Mouse (Mus musculus): ENCODE results near the gene Bet1l. TPM values are rescaled to one million over a fixed set of nuclear protein-coding genes. Genes with fewer than 3 reads are reported as not detected.

Gene Bet1l
- polyA plus RNA-seq (2015; fragmentation: Illumina TruSeq; extraction: RNeasy Lipid Tissue Mini Kit (QIAGEN cat#74804); ENCODE audit: insufficient read depth, low replicate concordance): 16.2 TPM

GRCm38 (mm10) chr7:140857550-140858505 is at the start of gene Bet1l:
TSS of gene Bet1l (minus strand) at chr7:140857577.

GRCm38 (mm10) chr7:140900220-140900619 is 42.8 kb upstream of the Bet1l start, which contains the start of gene Cox8b:
TSS of gene Cox8b (minus strand) at chr7:140900446.

GRCm38 (mm10) chr7:140881696-140882468 is 24.5 kb upstream of the Bet1l start, which contains the start of the genes Psmd13 and Sirt3:
TSS of gene Psmd13 (plus strand) at chr7:140881968.
TSS of gene Sirt3 (minus strand) at chr7:140882309.

DNA sequence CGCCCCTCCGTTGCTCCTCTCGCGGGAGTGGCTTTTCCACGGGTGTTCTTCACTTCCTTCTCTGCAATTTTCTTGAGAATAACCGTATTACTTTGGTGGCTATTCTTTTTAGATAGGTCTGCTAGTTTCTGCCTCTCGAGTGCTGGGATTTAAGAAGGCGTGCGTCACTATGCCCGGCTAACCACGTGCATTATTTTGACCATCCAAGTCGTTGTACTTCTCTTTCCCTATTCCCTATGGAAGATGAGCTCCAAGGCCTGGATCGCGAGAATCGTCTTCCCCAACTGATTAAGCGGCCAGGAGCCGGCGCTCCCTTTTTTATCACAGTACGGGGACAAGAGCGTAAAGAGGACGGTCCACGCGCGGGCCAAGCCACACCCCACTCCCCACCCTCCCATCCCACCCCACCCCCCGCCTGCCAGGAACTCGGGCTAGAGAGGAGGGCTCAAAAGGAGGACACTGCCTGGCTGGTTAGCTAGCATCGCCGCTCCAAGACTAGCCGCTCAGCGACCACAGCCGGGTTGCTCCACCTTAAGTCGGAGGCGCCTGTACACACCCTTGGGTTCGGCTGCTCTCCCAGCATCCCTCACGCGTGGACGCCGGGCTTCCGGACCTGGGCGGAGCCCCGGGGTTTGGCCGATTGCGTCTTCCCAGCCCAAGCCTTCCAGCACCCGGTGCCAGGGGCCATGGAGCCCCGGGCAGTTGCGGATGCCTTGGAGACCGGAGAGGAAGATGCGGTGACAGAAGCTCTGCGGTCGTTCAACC is 410 bp downstream of the Bet1l start, which contains the start of gene Ric8a:
Gene Ric8a (plus strand): TSS at position 173 of the 765 bp plus-strand sequence.

DNA sequence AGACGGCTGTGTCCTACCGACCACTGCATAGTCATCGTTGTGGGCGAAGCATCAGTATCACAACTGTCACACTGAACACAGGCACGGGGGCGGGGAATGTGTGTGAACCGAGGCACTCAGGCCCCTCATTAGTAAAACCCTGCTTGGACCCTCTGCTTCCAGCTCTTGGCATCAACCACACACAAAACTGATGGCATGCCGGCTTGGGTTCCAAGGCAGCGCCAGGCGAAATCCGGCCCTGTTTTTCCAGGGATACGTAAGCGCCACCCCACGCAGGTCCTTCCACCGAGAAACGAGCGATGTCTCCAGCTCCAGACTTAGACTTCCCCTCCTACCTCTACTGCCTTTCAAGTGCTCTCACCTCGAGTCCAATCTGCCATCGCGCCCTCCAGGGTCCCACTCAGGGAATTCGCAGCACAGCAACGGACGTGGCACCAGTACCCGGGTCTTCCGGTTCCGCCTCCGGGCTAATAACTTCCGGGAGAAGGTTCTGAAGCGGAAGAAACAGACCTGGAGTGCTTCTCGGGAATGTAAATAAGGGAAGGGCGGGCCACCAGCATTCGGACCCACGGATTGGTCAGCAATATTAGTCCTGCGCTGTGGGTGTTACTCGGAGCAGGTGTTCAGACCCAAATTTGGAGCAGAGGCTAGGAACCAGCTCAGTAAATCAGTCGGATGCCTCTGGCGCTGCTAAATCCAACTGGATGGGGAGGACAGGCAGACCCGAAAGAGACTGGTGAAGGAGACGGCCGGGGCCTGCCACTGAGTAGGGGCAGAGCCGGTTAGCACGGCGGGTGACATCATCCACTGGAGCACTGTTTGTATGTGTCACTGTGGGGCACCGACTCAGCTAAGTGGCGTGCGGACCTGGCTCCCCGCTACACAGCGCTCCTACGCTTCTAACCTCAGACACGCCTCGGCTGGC is 1.3 kb downstream of the Bet1l start, which contains the start of gene Gm45785:
Gene Gm45785 (minus strand): TSS at position 472 of the 925 bp plus-strand sequence.

GRCm38 (mm10) chr7:140847755-140848580 is 9.4 kb downstream of the Bet1l start, which contains the start of gene Odf3:
TSS of gene Odf3 (plus strand) at chr7:140847805.

GRCm38 (mm10) chr7:140844905-140845665 is 12.3 kb downstream of the Bet1l start, which contains the start of gene Scgb1c1:
TSS of gene Scgb1c1 (plus strand) at chr7:140845547.

GRCm38 (mm10) chr7:140834968-140835757 is 22.2 kb downstream of the Bet1l start, which contains the start of gene Urah:
TSS of gene Urah (plus strand) at chr7:140835018.

GRCm38 (mm10) chr7:140821653-140822329 is 35.6 kb downstream of the Bet1l start, which contains the start of gene Zfp941:
TSS of gene Zfp941 (minus strand) at chr7:140822178.

Other genes starting within 250 kb of the Bet1l start
- not detected for gene Olfr61, start 228.6 kb downstream of the Bet1l start, polyA plus RNA-seq (2015; fragmentation: Illumina TruSeq; extraction: RNeasy Lipid Tissue Mini Kit (QIAGEN cat#74804); ENCODE audit: insufficient read depth, low replicate concordance)
- gene Olfr53, start 211.1 kb downstream of the Bet1l start, polyA plus RNA-seq (2015; fragmentation: Illumina TruSeq; extraction: RNeasy Lipid Tissue Mini Kit (QIAGEN cat#74804); ENCODE audit: insufficient read depth, low replicate concordance): not detected
- not detected for gene Olfr539, start 197.6 kb downstream of the Bet1l start, polyA plus RNA-seq (2015; fragmentation: Illumina TruSeq; extraction: RNeasy Lipid Tissue Mini Kit (QIAGEN cat#74804); ENCODE audit: insufficient read depth, low replicate concordance)
- gene Olfr45, start 175.6 kb downstream of the Bet1l start, polyA plus RNA-seq (2015; fragmentation: Illumina TruSeq; extraction: RNeasy Lipid Tissue Mini Kit (QIAGEN cat#74804); ENCODE audit: insufficient read depth, low replicate concordance): not detected
- not detected for gene Olfr541, start 160.3 kb downstream of the Bet1l start, polyA plus RNA-seq (2015; fragmentation: Illumina TruSeq; extraction: RNeasy Lipid Tissue Mini Kit (QIAGEN cat#74804); ENCODE audit: insufficient read depth, low replicate concordance)
- gene Cyp2e1, start 93.8 kb downstream of the Bet1l start, polyA plus RNA-seq (2015; fragmentation: Illumina TruSeq; extraction: RNeasy Lipid Tissue Mini Kit (QIAGEN cat#74804); ENCODE audit: insufficient read depth, low replicate concordance): 5.1 TPM
- gene Syce1, start 69.7 kb downstream of the Bet1l start, polyA plus RNA-seq (2015; fragmentation: Illumina TruSeq; extraction: RNeasy Lipid Tissue Mini Kit (QIAGEN cat#74804); ENCODE audit: insufficient read depth, low replicate concordance): 0.75 TPM
- not detected for gene Zfp941, start 35.4 kb downstream of the Bet1l start, polyA plus RNA-seq (2015; fragmentation: Illumina TruSeq; extraction: RNeasy Lipid Tissue Mini Kit (QIAGEN cat#74804); ENCODE audit: insufficient read depth, low replicate concordance)
- gene Urah, start 22.6 kb downstream of the Bet1l start, polyA plus RNA-seq (2015; fragmentation: Illumina TruSeq; extraction: RNeasy Lipid Tissue Mini Kit (QIAGEN cat#74804); ENCODE audit: insufficient read depth, low replicate concordance): not detected
- not detected for gene Scgb1c1, start 12.0 kb downstream of the Bet1l start, polyA plus RNA-seq (2015; fragmentation: Illumina TruSeq; extraction: RNeasy Lipid Tissue Mini Kit (QIAGEN cat#74804); ENCODE audit: insufficient read depth, low replicate concordance)
- not detected for gene Odf3, start 9.8 kb downstream of the Bet1l start, polyA plus RNA-seq (2015; fragmentation: Illumina TruSeq; extraction: RNeasy Lipid Tissue Mini Kit (QIAGEN cat#74804); ENCODE audit: insufficient read depth, low replicate concordance)
- gene Gm45785, start 1.2 kb downstream of the Bet1l start, polyA plus RNA-seq (2015; fragmentation: Illumina TruSeq; extraction: RNeasy Lipid Tissue Mini Kit (QIAGEN cat#74804); ENCODE audit: insufficient read depth, low replicate concordance): not detected
- 50.8 TPM for gene Ric8a, start 620 bp downstream of the Bet1l start, polyA plus RNA-seq (2015; fragmentation: Illumina TruSeq; extraction: RNeasy Lipid Tissue Mini Kit (QIAGEN cat#74804); ENCODE audit: insufficient read depth, low replicate concordance)
- gene Psmd13, start 24.4 kb upstream of the Bet1l start, polyA plus RNA-seq (2015; fragmentation: Illumina TruSeq; extraction: RNeasy Lipid Tissue Mini Kit (QIAGEN cat#74804); ENCODE audit: insufficient read depth, low replicate concordance): 119 TPM
- 10.2 TPM for gene Sirt3, start 24.7 kb upstream of the Bet1l start, polyA plus RNA-seq (2015; fragmentation: Illumina TruSeq; extraction: RNeasy Lipid Tissue Mini Kit (QIAGEN cat#74804); ENCODE audit: insufficient read depth, low replicate concordance)
- not detected for gene Cox8b, start 42.9 kb upstream of the Bet1l start, polyA plus RNA-seq (2015; fragmentation: Illumina TruSeq; extraction: RNeasy Lipid Tissue Mini Kit (QIAGEN cat#74804); ENCODE audit: insufficient read depth, low replicate concordance)
- 0.07 TPM for gene Nlrp6, start 63.3 kb upstream of the Bet1l start, polyA plus RNA-seq (2015; fragmentation: Illumina TruSeq; extraction: RNeasy Lipid Tissue Mini Kit (QIAGEN cat#74804); ENCODE audit: insufficient read depth, low replicate concordance)
- gene Pgghg, start 83.8 kb upstream of the Bet1l start, polyA plus RNA-seq (2015; fragmentation: Illumina TruSeq; extraction: RNeasy Lipid Tissue Mini Kit (QIAGEN cat#74804); ENCODE audit: insufficient read depth, low replicate concordance): 11.0 TPM
- 0.47 TPM for gene Ifitm5, start 92.7 kb upstream of the Bet1l start, polyA plus RNA-seq (2015; fragmentation: Illumina TruSeq; extraction: RNeasy Lipid Tissue Mini Kit (QIAGEN cat#74804); ENCODE audit: insufficient read depth, low replicate concordance)
- gene Gm45717, start 98.4 kb upstream of the Bet1l start, polyA plus RNA-seq (2015; fragmentation: Illumina TruSeq; extraction: RNeasy Lipid Tissue Mini Kit (QIAGEN cat#74804); ENCODE audit: insufficient read depth, low replicate concordance): not detected
- gene Ifitm2, start 98.4 kb upstream of the Bet1l start, polyA plus RNA-seq (2015; fragmentation: Illumina TruSeq; extraction: RNeasy Lipid Tissue Mini Kit (QIAGEN cat#74804); ENCODE audit: insufficient read depth, low replicate concordance): 142 TPM
- gene Ifitm1, start 109.6 kb upstream of the Bet1l start, polyA plus RNA-seq (2015; fragmentation: Illumina TruSeq; extraction: RNeasy Lipid Tissue Mini Kit (QIAGEN cat#74804); ENCODE audit: insufficient read depth, low replicate concordance): 72.5 TPM
- 262 TPM for gene Ifitm3, start 153.2 kb upstream of the Bet1l start, polyA plus RNA-seq (2015; fragmentation: Illumina TruSeq; extraction: RNeasy Lipid Tissue Mini Kit (QIAGEN cat#74804); ENCODE audit: insufficient read depth, low replicate concordance)
- 60.0 TPM for gene Ifitm6, start 160.3 kb upstream of the Bet1l start, polyA plus RNA-seq (2015; fragmentation: Illumina TruSeq; extraction: RNeasy Lipid Tissue Mini Kit (QIAGEN cat#74804); ENCODE audit: insufficient read depth, low replicate concordance)
- gene Gm17387, start 171.6 kb upstream of the Bet1l start, polyA plus RNA-seq (2015; fragmentation: Illumina TruSeq; extraction: RNeasy Lipid Tissue Mini Kit (QIAGEN cat#74804); ENCODE audit: insufficient read depth, low replicate concordance): not detected
- 0.21 TPM for gene B4galnt4, start 203.5 kb upstream of the Bet1l start, polyA plus RNA-seq (2015; fragmentation: Illumina TruSeq; extraction: RNeasy Lipid Tissue Mini Kit (QIAGEN cat#74804); ENCODE audit: insufficient read depth, low replicate concordance)
- gene Pkp3, start 220.6 kb upstream of the Bet1l start, polyA plus RNA-seq (2015; fragmentation: Illumina TruSeq; extraction: RNeasy Lipid Tissue Mini Kit (QIAGEN cat#74804); ENCODE audit: insufficient read depth, low replicate concordance): 14.6 TPM
- gene Sigirr, start 243.0 kb upstream of the Bet1l start, polyA plus RNA-seq (2015; fragmentation: Illumina TruSeq; extraction: RNeasy Lipid Tissue Mini Kit (QIAGEN cat#74804); ENCODE audit: insufficient read depth, low replicate concordance): 22.3 TPM

Data from spleen, adult 10 weeks (tissue).